Mouse (Mus musculus) spleen, adult 2 months (tissue): Measurements from ENCODE around the gene Prkg1.

Experiments used
- CTCF ChIP-seq: fragments of 200-500 bp; IDR thresholded peaks from 2 replicates; pipeline ENCODE4 v1.5.1; 2011; ENCODE audit warnings: mild to moderate bottlenecking, inconsistent platforms; ENCODE audit not compliant: insufficient read depth, insufficient read length, insufficient replicate concordance; ENCODE audit errors: extremely low read depth
- POLR2A ChIP-seq: fragments of 200-500 bp; IDR thresholded peaks from 2 replicates; pipeline ENCODE4 v1.6.1; 2011; ENCODE audit warnings: low read depth, low read length, inconsistent platforms

DNA sequence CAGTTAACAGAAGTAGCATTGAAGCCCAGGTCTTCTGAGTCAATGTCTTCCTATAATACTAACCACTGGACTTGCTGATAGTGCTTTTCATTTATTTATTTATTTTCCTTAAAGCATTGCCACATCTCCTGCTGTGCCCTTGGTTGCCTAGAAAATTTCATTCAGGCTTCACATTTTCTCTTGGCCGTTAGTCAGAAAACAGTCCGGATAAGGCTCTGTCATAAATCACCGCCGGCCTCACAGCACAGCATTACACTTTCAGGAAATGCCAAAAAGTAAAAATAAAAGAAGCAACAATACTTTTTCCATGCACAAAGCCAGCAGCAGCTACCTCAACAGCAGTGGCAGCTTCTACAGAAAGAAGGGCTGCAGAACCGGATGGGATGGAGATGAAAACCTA, 234.2 kb downstream of the Prkg1 start:
- TF ChIP-seq POLR2A, result no peak
- TF ChIP-seq CTCF, result no peak
